Mouse (Mus musculus) frontal cortex, postnatal 10 days (tissue): ENCODE results near the gene Cerk.
"Not testable (repeated sequence)": the region's sequence is repeated elsewhere in the genome, so short reads cannot be mapped to it uniquely, and the experiment has no call there.

ENCODE experiments used
- DNase-seq, 2 experiments: peaks; one replicate each; pipeline ENCODE4 v3.0.0; 2022; ENCODE audit warnings: low spot score in 2 of 2, mixed read lengths in 1 of 2

The Cerk gene

GRCm38 (mm10) chr15:86185689-86186569 lies at the start of gene Cerk:
Gene Cerk (minus strand): TSS chr15:86186141.
- peak; percentile 63 to 85 for DNase-seq

- DNase-seq: no peak
Observed at GRCm38 (mm10) chr15:86234517-86235441, 48.8 kb upstream of the Cerk start.

DNA sequence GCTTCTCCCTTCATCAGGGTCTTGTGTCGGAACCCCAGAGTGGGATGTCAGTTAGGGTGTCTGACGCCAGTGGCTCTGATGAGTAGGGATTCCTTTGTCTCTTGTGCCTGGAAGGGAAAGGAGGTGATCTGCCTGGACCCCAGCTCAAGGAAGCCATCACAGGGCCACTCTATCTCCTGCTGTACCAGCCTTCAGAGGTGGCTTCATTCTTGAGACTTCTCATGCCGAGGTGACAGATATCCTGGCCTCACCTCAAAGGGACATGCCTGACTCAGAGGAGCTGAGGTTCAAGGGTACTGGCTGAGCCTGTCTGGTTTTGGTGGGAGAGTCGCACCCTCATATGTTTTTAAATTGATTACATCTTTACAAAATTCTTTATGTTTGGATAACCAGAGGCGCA lies 48.1 kb upstream of the Cerk start:
- DNase-seq: no peak

DNA sequence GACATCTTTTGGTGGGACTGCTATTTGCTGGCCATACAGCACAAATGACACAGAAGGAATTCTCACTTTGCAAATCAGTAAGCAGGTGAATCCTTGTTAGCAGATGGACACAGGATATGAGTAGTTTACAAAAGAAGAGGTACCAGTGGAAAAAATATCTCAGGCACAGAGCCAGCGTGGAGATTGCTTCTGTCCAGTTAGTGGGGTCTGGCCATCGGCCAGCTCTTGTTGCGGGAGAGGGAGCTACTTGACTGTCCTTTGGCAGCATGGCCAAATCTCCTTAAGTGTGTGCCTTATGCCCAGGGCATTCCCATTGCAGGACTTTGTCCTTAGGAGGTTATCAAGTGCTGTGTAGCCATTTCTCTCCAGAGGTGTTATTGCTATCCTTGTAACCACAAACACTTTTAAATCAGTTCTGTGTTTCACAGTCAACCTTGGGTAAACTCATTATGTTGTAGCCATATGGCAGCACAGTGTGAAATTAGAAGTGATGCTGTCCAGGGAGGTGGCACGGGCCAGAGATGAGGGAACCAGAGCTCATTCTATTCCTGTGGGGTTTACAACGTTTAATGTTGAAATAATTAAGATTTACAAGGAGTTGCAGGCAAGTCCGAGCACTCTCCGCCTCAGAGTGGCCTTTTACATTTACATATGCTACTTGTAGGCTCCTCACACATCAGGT lies 46.0 kb upstream of the Cerk start:
- DNase-seq: no peak

GRCm38 (mm10) chr15:86231170-86231569 lies 45.2 kb upstream of the Cerk start:
- DNase-seq: no peak

- no peak for DNase-seq
Observed at GRCm38 (mm10) chr15:86229623-86230022, 43.7 kb upstream of the Cerk start.

DNA sequence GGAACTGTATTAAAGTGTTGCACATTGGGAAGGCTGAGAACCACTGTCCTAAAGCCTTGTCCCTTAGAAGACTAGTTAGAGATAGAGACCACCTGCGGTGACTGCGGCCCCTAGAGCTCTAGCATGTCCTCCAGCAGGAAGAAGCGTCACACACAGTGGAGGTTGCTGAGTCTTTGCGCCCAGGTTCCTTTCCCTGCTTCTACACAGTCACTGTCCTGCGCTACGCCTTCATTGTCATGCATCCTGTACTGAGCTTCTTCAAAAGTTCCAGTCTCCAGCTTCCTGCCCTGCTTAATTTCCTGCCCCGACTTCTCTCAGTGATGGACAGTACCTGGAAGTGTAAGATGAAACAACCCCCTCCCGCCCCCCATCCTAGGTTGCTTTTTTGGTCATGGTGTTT lies 43.1 kb upstream of the Cerk start:
- no peak for DNase-seq

DNA sequence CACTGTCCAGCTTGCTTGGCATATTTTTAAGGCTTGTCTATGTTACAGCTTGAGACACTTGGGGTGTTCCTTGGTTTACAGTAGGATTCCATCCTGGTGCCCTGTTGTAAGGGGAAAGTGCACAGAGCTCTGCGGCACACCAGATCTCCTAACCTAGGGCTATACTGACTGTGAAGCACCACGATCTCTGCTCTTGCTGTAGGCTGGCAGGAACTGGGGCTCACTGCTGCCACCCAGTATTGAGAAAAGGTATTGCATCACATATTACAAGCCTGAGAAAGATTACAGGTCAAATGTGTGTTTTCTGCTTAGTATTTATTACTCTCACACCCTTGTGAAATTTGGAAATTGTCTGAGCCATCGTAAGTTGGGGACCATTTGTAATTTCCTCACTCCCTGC lies 42.2 kb upstream of the Cerk start:
- DNase-seq: no peak

- no peak for DNase-seq
Observed at GRCm38 (mm10) chr15:86226968-86227367, 41.0 kb upstream of the Cerk start.

DNA sequence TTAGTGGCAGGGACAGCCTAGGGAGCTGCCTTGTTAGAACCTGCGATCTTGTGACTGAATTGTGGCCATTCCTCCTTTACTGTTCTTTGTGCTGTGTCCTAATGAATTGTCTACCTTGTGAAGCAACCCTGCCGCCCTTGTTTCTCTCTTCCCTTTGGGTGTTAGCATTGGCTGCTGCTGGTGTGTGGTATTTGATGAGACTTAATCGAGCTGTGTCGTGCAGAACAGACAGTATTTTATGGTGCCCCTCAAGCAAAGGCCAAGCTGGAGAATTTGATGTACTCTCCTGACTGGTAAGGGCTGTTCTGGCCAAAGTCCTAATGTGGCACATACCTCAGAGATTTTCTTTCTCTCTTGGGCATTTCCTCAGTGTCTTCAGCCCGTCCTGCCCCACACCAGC lies 40.3 kb upstream of the Cerk start:
- DNase-seq: no peak

DNA sequence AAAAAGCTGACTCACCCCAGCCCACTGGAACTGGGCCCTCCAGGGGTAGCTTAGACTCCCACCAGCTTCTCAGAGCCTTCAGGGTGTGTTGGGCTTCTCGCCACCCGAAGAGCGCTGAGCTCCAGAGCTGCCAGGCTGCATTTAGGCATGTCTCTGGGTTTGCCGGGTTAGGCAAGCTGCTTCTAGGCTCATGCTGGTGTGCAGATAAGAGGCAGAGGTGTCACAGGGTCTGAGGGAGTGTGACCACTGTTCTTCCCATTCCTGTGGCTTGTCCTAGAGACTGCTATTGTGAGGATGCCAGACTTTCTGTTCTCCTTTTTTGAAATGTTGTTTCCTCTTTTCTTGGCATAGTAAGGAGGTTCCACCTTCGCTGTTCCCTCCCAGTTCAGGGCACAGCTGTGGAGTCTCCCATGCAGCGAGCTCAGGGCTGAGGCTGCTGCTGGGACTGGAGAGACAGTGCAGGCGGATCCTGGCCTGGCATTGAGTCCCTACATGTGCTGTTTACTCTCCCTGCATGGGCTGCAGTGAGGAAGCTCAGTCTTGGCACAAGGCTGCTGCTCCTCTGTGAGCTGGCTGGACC lies 39.1 kb upstream of the Cerk start:
- DNase-seq: no peak

DNA sequence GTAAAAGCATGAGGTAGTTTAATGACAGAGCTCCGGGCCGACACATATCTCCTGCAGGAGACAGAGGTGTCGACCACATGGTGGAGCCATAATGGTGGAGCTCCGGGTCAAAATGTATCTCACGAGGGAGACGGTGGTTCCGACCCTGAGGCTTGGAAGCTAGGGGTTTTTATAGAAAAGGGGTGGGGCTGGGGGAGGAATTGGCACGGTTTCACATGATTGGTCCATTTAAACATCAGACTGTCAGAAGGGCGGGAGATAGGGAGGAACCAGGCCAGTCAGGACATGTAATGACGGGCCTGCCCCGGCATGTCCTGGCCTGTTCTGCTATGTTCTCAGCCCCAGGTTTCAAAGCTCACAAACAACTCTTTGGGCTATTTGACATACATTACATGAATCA lies 36.0 kb upstream of the Cerk start:
- not testable (repeated sequence) for DNase-seq

DNA sequence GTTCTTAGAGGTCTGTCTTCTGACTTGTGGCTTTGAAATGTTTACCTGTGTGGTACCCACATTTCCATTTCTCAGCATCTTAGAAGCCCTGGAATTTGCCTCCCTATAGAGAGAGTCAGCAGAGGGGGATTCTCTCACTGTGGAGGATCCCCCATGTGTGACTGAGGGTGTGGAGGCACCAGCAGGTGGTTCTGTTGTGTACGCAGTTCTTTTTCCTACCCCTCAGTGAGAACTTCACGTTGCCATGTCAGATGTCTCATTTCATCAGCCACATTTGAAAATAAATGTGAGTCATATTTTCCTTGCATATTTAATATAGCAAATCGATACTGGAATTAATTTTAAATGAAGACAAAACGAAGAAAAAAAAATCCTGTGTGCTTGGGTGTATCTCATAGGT lies 35.4 kb upstream of the Cerk start:
- DNase-seq: no peak

GRCm38 (mm10) chr15:86220715-86221114 lies 34.8 kb upstream of the Cerk start:
- no peak for DNase-seq

DNA sequence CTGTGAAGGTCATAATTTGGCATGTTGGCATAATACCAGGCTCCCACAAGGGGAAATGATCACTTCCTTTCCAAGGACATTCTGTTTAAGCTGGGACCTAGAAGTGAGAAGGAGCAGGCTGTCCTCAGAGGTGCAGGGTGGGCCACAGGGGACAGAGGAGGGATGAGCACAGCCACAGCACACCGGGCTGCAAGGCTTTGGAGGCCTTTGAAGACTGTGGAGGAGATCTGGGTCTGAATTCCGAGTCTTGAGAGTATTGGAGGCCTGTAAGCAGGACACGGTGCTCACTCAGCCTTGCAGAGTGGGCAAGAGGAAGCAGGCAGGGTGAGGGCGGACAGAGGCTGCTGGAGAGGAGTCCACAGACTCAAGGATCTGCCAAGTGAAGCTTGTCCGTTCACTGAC lies 34.3 kb upstream of the Cerk start:
- no peak for DNase-seq

DNA sequence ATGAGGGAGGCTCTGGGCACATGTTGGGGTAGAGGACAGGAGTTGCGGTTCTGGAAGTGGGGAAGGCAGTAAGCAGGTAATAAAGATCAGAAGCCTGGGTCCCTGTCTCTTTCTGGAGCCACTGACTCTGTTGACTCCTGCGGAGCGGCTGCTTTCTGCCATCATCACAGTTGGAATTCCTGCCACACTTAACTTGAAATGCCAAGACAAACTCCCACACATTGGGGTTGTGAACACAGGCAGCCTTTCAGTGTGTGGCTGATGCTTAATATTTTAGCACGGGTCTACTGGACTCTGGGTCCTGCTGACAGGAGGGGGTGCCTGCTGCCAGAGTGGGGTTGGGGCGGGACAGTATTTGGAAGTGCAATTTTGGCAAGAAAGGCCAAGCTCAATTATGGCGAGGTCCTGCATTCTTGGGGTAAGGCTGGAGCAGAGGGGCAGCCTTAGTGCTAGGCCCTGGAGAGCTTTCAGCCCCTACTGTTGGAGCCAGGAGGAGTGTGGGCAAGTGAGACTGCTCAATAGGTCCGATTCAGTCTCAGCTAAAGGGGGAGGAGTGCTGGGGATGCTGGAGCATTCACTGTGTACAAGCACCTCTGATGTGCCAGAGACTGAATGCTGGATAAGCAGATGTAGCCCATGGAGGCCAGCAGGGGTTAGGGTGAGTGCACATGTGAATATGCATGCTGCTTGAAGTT lies 33.7 kb upstream of the Cerk start:
- DNase-seq: no peak

- DNase-seq: not testable (repeated sequence)
Observed at GRCm38 (mm10) chr15:86216641-86217040, 30.7 kb upstream of the Cerk start.

- no peak for DNase-seq
Observed at GRCm38 (mm10) chr15:86214549-86215201, 28.7 kb upstream of the Cerk start.

- DNase-seq: peak; percentile 82 to 91
Observed at GRCm38 (mm10) chr15:86213753-86214548, 28.0 kb upstream of the Cerk start, which contains the start of gene Tbc1d22a. Gene Tbc1d22a (plus strand): TSS chr15:86214459.

GRCm38 (mm10) chr15:86212193-86212592 lies 26.3 kb upstream of the Cerk start:
- not testable (repeated sequence) for DNase-seq
